Mouse (Mus musculus) inflammation-experienced regulatory T-cells, adult 16 weeks (primary cell): ENCODE measurements around the gene Olfr247. TPM values are rescaled to one million over a fixed set of nuclear protein-coding genes. Genes with fewer than 3 reads are reported as not detected.

Experiments used
- polyA plus RNA-seq: library from polyadenylated mRNA; unstranded; fragments of 100-300 nt; shearing (Covaris generic); gene quantifications from one replicate; pipeline ENCODE4 v1.2.1, GENCODE M21; 2017

The Olfr247 gene
- not detected for polyA plus RNA-seq

DNA sequence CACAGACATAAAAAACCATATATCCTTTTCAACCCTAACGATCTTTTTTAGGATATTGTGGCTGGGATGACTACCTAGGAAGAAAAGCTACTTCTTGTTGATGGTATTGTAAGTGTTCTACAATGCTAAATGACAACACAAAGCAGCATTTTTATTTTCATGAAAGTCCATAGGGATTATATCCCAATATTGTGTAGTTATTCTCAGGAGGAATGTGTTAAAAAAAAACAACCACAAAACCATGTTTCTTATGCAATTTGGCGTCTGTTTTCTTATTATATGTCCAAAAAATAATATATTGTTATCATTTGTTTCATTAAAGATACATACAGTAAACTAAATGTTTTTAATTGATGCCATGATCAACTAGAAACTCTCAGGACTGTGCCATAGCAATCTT is at the start of gene Olfr247:
Gene Olfr247, minus strand, starts transcription at position 101 of the 400 bp plus-strand sequence.

DNA sequence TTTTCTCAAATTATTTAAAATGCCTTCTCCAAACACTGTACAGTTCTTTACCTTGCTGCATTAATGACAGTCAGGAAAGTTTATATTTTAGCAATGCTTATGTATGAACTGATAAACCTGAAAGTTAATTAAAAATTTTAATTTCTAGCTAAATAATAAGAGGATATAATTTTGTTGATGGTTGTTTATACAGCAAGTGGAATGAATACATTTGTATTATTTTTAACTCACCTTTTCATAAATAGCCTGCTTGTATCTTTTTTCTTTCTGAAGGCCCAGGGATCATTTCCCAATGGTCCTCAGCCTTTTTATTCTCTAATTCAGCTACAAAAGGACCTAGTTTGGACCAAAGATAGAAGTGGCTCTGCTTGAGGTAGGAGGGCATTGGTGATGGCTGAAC is 36.4 kb upstream of the Olfr247 start, which contains the start of gene Olfr820:
Gene Olfr820, plus strand, starts transcription at position 301 of the 400 bp plus-strand sequence.

DNA sequence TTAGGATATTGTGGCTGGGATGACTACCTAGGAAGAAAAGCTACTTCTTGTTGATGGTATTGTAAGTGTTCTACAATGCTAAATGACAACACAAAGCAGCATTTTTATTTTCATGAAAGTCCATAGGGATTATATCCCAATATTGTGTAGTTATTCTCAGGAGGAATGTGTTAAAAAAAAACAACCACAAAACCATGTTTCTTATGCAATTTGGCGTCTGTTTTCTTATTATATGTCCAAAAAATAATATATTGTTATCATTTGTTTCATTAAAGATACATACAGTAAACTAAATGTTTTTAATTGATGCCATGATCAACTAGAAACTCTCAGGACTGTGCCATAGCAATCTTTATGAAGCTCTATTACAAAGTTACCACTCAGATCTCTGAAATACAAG is 9.0 kb upstream of the Olfr247 start, which contains the start of gene Gm10310:
Gene Gm10310, minus strand, starts transcription at position 101 of the 400 bp plus-strand sequence.

DNA sequence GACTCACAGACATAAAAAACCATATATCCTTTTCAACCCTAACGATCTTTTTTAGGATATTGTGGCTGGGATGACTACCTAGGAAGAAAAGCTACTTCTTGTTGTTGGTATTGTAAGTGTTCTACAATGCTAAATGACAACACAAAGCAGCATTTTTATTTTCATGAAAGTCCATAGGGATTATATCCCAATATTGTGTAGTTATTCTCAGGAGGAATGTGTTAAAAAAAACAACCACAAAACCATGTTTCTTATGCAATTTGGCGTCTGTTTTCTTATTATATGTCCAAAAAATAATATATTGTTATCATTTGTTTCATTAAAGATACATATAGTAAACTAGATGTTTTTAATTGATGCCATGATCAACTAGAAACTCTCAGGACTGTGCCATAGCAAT is 8.8 kb downstream of the Olfr247 start, which contains the start of gene Olfr819:
Gene Olfr819, minus strand, starts transcription at position 101 of the 400 bp plus-strand sequence.

DNA sequence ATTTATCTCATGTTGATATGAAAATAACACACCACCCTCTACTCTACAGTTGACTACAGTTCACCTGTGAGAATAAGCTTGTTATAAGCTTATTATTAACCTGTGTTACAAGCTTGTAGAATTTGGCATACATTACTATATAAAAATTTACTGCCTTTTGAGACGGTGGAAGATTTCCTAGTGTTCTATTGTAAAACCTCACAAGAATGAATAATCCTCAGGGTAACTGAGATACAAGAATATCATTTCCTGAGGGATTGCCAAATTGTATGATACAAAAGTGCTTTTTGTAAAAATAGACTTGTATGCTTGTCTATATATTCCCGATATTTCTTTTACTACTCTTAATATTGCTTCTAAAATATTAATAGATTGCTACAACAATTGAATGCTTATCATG is 26.9 kb downstream of the Olfr247 start, which contains the start of gene Olfr818:
Gene Olfr818, minus strand, starts transcription at position 101 of the 400 bp plus-strand sequence.

Other genes starting within 250 kb of the Olfr247 start
- not detected for gene Olfr805, start 246.8 kb downstream of the Olfr247 start, polyA plus RNA-seq
- not detected for gene Olfr806, start 234.2 kb downstream of the Olfr247 start, polyA plus RNA-seq
- gene Olfr807, start 218.3 kb downstream of the Olfr247 start, polyA plus RNA-seq, result not detected
- gene Olfr808, start 210.7 kb downstream of the Olfr247 start, polyA plus RNA-seq, result not detected
- gene Olfr809, start 201.5 kb downstream of the Olfr247 start, polyA plus RNA-seq, result not detected
- gene Olfr810, start 181.2 kb downstream of the Olfr247 start, polyA plus RNA-seq, result not detected
- gene Olfr811, start 171.7 kb downstream of the Olfr247 start, polyA plus RNA-seq, result not detected
- not detected for gene Olfr812, start 130.0 kb downstream of the Olfr247 start, polyA plus RNA-seq
- not detected for gene Olfr813, start 120.8 kb downstream of the Olfr247 start, polyA plus RNA-seq
- gene Olfr814, start 96.3 kb downstream of the Olfr247 start, polyA plus RNA-seq, result not detected
- gene Olfr815, start 70.3 kb downstream of the Olfr247 start, polyA plus RNA-seq, result not detected
- not detected for gene Olfr816, start 60.5 kb downstream of the Olfr247 start, polyA plus RNA-seq
- gene Olfr818, start 27.0 kb downstream of the Olfr247 start, polyA plus RNA-seq, result not detected
- gene Olfr819, start 8.9 kb downstream of the Olfr247 start, polyA plus RNA-seq, result not detected
- not detected for gene Gm10310, start 8.9 kb upstream of the Olfr247 start, polyA plus RNA-seq
- not detected for gene Olfr820, start 36.5 kb upstream of the Olfr247 start, polyA plus RNA-seq
- not detected for gene Olfr821, start 54.2 kb upstream of the Olfr247 start, polyA plus RNA-seq
- gene Olfr822, start 95.1 kb upstream of the Olfr247 start, polyA plus RNA-seq, result not detected
- gene Olfr823, start 139.2 kb upstream of the Olfr247 start, polyA plus RNA-seq, result not detected
- gene Olfr824, start 153.9 kb upstream of the Olfr247 start, polyA plus RNA-seq, result not detected
- not detected for gene Olfr825, start 190.6 kb upstream of the Olfr247 start, polyA plus RNA-seq
- not detected for gene Olfr826, start 208.0 kb upstream of the Olfr247 start, polyA plus RNA-seq
- not detected for gene Olfr827, start 238.3 kb upstream of the Olfr247 start, polyA plus RNA-seq